Mouse (Mus musculus) lung, embryonic 16.5 days (tissue): ENCODE results near the gene Cfap97. TPM values are rescaled to one million over a fixed set of nuclear protein-coding genes. Genes with fewer than 3 reads are reported as not detected.
"Not testable (repeated sequence)": the region's sequence is repeated elsewhere in the genome, so short reads cannot be mapped to it uniquely, and the experiment has no call there.

Experiments
- ATAC-seq: fragments of 200-750 bp; cut with Nextera tagmentation; 2 replicates; pipeline ENCODE4 v1.8.0; 2017; ENCODE audit warnings: low read depth, mild to moderate bottlenecking, moderate library complexity
- H3K27ac ChIP-seq: fragments of 300-500 bp; sonication (generic); 2 replicates; pipeline ENCODE4 v1.5.1; 2014; ENCODE audit warnings: mild to moderate bottlenecking, control low read depth, low read length
- H3K27me3 ChIP-seq: fragments of 300-500 bp; sonication (generic); 2 replicates; pipeline ENCODE4 v1.6.1; 2014; ENCODE audit warnings: low read depth, low read length, mixed read lengths; ENCODE audit not compliant: control insufficient read depth, insufficient read depth
- H3K36me3 ChIP-seq: fragments of 300-500 bp; sonication (generic); 2 replicates; pipeline ENCODE4 v1.6.1; 2014; ENCODE audit warnings: low read length; ENCODE audit not compliant: control insufficient read depth, insufficient read depth
- H3K4me1 ChIP-seq: fragments of 300-500 bp; sonication (generic); replicated peaks from 2 replicates; pipeline ENCODE4 v1.6.1; 2014; ENCODE audit warnings: low read length, mixed read lengths; ENCODE audit not compliant: control insufficient read depth, insufficient read depth
- H3K4me2 ChIP-seq: fragments of 300-500 bp; sonication (generic); 2 replicates; pipeline ENCODE4 v1.6.1; 2014; ENCODE audit warnings: low read depth, low read length, control low read depth
- H3K4me3 ChIP-seq: fragments of 300-500 bp; sonication (generic); 2 replicates; pipeline ENCODE4 v1.5.1; 2014; ENCODE audit warnings: mild to moderate bottlenecking, low read length, control low read depth
- H3K9ac ChIP-seq: fragments of 300-500 bp; sonication (generic); 2 replicates; pipeline ENCODE4 v1.6.1; 2014; ENCODE audit warnings: low read length, control low read depth
- H3K9me3 ChIP-seq: fragments of 300-500 bp; sonication (generic); 2 replicates; pipeline ENCODE4 v1.6.1; 2016; ENCODE audit warnings: low read length; ENCODE audit not compliant: control insufficient read depth
- WGBS: fragments of 180-500 bp; shearing (Covaris S2); extraction: QIAGEN DNeasy Blood & Tissue Kit; methylation state at CpG from one replicate; pipeline ENCODE4 v1.1.7; 2014; 5-methylcytosine and 5-hydroxymethylcytosine counted together
- polyA plus RNA-seq: library from polyadenylated mRNA; unstranded; fragments of >200 nt; fragmentation: Nextera tagmentation; extraction: Ambion mirVana; gene quantifications from 2 replicates; pipeline ENCODE4 v1.2.1, GENCODE M21; 2015

Cfap97 gene
- polyA plus RNA-seq, 1 experiment from 2014 or later = 28.5 TPM

DNA sequence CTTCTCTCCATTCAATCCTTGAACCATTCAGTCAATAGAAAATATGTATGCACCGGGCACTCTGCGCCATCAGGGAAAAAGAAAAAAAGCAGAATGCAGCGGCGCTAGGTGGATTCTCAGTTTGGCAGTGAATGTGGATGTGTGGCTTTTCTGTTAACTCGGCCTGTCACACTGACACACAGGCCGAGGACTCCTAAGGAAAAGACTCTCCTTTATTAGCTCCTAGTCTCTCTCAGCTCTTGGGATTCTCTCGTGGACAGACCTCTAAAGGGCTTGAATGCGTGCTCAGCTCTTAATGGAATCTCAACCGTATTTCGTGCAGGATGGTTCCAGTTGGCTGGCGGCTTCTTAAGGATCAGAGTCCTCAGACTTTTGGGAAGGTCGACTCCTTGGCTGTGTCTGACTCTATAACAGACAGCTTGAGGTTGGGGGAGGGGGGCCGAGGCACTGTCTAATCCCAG, 60.1 kb downstream of the Cfap97 start:
- peaks cover 23% of the 10 kb centered on the region for H3K4me1 ChIP-seq
- peaks cover 18% of the 10 kb centered on the region for H3K36me3 ChIP-seq
- no peaks in the 10 kb centered on the region for H3K9me3 ChIP-seq
- H3K4me2 ChIP-seq = peak overlapping the region; percentile 84
- peak overlapping the region; percentile 89 for H3K9ac ChIP-seq
- ATAC-seq = no peak
- H3K27me3 ChIP-seq = no peaks in the 10 kb centered on the region
- H3K4me3 ChIP-seq = peak overlapping the region; percentile 91
- 10% methylated on average over 13 of the region's 13 CpGs for WGBS
- peak overlapping the region; percentile 90 for H3K27ac ChIP-seq

DNA sequence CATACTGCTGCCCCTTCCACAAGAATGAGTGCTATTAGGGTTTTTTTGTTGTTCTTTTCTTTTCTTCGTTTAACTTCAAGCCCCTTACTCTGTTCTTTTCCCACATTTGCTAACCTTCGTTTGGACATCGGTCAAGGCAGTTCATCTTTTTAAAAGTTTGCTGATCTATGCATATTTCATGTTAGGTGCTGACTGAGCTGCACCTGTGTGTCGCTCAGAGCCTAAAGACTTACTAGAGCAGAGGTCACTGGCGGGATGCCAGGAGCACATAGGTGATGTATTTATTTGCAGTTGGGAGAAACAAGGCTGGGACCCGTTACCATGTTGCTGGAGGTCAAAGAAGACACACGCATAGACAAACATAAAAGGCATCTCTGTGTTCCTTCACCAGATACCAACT, 60.6 kb downstream of the Cfap97 start:
- Histone ChIP-seq H3K9me3 (no peaks in the 10 kb centered on the region), H3K4me3 (no peak overlapping the region), H3K4me1 (peaks cover 23% of the 10 kb centered on the region), H3K27ac (no peak overlapping the region), H3K27me3 (no peaks in the 10 kb centered on the region), H3K9ac (no peak overlapping the region), H3K4me2 (no peak overlapping the region), H3K36me3 (peaks cover 15% of the 10 kb centered on the region)
- 55% methylated on average over 7 of the region's 7 CpGs for WGBS
- ATAC-seq = no peak

DNA sequence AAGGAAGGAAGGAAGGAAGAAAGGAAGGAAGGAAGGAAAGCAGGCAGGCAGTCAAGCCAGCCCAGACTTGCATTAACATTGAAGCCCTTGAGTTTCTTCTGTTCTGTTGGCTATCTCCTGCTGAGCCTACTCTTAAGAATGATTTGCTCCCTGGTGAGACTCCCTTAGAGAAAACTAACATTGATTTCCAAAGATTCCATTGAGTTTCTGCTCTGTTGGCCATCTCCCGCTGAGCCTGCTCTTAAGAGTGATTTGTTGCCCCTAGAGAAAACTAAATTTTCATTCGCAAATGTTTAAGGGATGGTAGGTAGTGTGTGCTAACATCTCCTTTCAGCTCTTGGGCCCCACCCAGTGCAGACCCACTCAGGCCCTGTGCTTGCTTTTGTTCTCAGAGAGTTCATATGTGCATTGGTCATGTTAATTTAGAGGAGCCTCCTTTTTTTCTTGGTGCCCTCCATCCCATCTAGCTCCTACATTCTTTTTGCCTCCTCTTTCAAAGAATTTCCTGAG, 62.5 kb downstream of the Cfap97 start:
- H3K27me3 ChIP-seq = no peaks in the 10 kb centered on the region

DNA sequence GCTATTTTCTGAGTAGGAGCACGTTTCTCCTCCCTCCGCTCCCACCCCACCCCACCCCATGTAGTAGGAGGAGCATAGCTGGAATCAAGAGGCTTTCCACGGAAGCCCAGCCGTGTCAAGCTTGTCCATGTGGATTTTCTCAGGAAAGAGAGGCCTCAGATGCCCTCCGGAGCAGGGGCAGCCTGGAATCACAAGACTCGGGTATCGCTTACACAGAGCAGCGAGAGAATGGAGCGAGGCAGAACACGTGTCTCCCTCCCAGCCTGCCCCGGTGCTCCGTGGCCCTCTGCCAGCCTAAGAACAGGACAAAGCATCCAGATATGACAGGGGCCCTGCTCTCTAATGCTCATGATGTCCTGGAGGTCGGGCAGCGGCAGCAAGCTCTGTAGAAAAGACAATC, 65.3 kb downstream of the Cfap97 start:
- WGBS = 3% methylated on average over 14 of the region's 14 CpGs
- Histone ChIP-seq H3K9me3 (no peaks in the 10 kb centered on the region), H3K36me3 (no peaks in the 10 kb centered on the region), H3K4me3 (peak overlapping the region; percentile 52), H3K4me1 (peaks cover under 1% of the 10 kb centered on the region; the same call in 1 of the 2 replicates), H3K27me3 (no peaks in the 10 kb centered on the region), H3K4me2 (peak overlapping the region; percentile 88), H3K27ac (no peak overlapping the region), H3K9ac (peak overlapping the region; percentile 73)
- peak; percentile 78 for ATAC-seq

More for the DNA sequence above, 62.5 kb downstream of the Cfap97 start:
- H3K27ac ChIP-seq = no peak overlapping the region
- no peak overlapping the region for H3K9ac ChIP-seq
- WGBS = 48% methylated on average over 2 of the region's 2 CpGs
- no peaks in the 10 kb centered on the region for H3K9me3 ChIP-seq
- no peak for ATAC-seq
- H3K4me2 ChIP-seq = no peak overlapping the region
- peaks cover 1% of the 10 kb centered on the region; the same call in 1 of the 2 replicates for H3K36me3 ChIP-seq
- peaks cover 17% of the 10 kb centered on the region for H3K4me1 ChIP-seq
- no peak overlapping the region for H3K4me3 ChIP-seq

DNA sequence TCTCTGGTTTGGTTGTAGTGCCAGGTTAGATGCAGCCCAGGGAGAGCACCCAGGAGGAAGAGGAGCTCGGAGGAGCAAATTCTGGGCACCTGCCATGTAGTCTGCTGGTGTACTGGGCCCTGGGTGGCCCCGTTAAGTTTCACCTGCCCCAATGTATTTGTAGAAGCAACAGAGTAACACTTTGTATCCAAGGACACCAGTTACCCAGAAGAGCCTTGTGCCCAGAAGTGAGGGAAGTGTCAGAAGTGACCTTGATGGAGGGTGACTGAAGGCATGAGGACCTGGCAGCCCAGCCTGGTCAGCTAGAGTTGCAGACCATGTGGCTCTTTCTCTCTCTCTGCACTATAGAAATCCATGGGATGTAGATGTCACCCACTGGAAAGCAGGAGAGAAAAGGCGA, 69.0 kb downstream of the Cfap97 start:
- no peak for ATAC-seq
- Histone ChIP-seq H3K4me3 (no peak overlapping the region), H3K4me1 (no peaks in the 10 kb centered on the region; the same call in 1 of the 2 replicates), H3K4me2 (no peak overlapping the region), H3K9ac (no peak overlapping the region), H3K27me3 (no peaks in the 10 kb centered on the region), H3K9me3 (no peaks in the 10 kb centered on the region), H3K27ac (no peak overlapping the region), H3K36me3 (no peaks in the 10 kb centered on the region)
- 72% methylated on average over 3 of the region's 3 CpGs for WGBS

DNA sequence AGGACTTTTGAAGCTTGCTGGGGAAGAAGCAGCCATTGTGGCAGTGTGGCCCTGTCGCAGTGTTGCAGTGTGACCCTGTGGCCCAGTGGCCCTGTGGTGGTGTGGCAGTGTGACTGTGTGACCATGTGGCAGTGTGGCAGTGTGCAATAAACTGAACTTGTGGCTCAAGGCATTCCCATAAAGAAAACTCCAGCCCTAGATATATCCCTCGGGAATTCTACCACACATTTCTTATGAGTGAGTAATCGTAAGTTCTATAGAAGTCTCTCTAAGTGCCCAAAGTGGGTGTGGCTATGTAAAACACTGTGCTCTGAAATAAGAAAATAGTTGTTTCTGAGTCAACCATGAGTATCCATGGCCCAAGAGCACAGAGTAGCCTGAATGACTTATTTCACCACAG, 73.9 kb downstream of the Cfap97 start:
- 59% methylated on average over 3 of the region's 3 CpGs for WGBS
- no peak for ATAC-seq

DNA sequence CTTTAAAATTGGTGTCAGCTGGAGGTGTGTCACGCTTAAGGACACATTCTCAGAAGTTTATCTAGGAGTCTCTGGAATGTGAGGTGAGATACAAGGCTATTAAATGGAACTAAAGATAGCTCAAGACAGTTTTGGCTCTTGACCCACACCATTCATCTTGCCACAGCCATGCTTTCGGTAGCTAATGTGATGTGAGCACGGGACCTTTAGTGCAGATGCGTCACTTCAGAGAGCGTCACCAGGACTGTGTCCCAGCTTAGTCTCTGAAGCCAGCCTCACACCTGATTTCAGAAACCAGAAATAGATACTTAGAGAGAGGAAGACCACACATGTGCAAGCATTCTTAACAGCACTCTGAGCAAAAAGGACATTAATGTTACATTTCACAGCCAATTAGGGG, 75.1 kb downstream of the Cfap97 start:
- Histone ChIP-seq H3K27me3 (no peaks in the 10 kb centered on the region), H3K36me3 (no peaks in the 10 kb centered on the region), H3K27ac (no peak overlapping the region), H3K4me1 (no peaks in the 10 kb centered on the region), H3K9me3 (no peaks in the 10 kb centered on the region), H3K4me3 (no peak overlapping the region), H3K9ac (no peak overlapping the region), H3K4me2 (no peak overlapping the region)
- no peak for ATAC-seq
- 42% methylated on average over 5 of the region's 5 CpGs for WGBS

More for the DNA sequence above, 73.9 kb downstream of the Cfap97 start:
- H3K9me3 ChIP-seq = no peaks in the 10 kb centered on the region
- H3K27me3 ChIP-seq = no peaks in the 10 kb centered on the region
- no peak overlapping the region for H3K4me3 ChIP-seq
- no peak overlapping the region for H3K27ac ChIP-seq
- H3K4me2 ChIP-seq = no peak overlapping the region
- no peak overlapping the region for H3K9ac ChIP-seq
- H3K36me3 ChIP-seq = no peaks in the 10 kb centered on the region
- H3K4me1 ChIP-seq = no peaks in the 10 kb centered on the region

DNA sequence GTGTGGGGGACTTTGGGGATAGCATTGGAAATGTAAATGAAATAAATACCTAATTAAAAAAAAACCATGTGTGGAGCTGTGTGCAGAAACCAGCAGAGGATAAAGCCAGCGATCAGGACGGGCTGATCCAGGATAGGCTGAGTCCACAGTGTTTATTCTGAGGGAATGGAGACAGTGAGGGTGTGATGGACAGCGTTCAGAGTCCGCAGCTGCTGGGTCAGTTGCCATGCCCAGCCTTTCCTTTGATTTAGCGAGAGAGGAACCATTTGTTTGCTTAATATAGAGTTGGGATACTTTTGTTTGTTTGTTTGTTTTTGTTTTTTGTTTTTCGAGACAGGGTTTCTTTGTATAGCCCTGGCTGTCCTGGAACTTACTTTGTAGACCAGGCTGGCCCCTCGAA, 80.4 kb downstream of the Cfap97 start:
- not testable (repeated sequence) for ATAC-seq, H3K4me3 ChIP-seq, H3K9me3 ChIP-seq, H3K4me2 ChIP-seq, H3K9ac ChIP-seq, H3K36me3 ChIP-seq, H3K27me3 ChIP-seq, H3K27ac ChIP-seq, H3K4me1 ChIP-seq
- WGBS = 69% methylated on average over 7 of the region's 7 CpGs

DNA sequence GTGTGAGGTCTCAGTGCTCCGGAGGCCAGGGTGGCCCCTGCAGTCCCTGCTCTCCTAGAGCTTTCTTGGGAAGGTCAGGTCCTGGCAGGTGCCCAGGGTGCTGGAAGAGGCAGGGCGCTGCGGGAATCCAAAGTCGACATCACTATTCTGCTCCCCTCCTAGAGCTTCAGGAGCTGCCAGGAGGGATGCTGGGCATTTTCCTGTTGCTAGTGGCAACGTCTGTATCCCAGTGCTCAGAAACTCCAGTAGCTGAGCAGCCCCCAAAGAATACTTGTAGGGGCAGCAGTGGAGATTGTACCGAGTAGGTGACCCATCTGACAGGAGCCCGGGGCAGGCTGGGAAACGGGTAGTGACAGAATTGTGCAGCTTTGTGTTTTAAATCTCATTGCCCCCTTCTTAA, 81.2 kb downstream of the Cfap97 start:
- peaks cover 3% of the 10 kb centered on the region; the same call in 1 of the 2 replicates for H3K4me1 ChIP-seq
- H3K4me3 ChIP-seq = no peak overlapping the region
- H3K4me2 ChIP-seq = no peak overlapping the region
- no peaks in the 10 kb centered on the region for H3K36me3 ChIP-seq
- H3K27me3 ChIP-seq = no peaks in the 10 kb centered on the region; the same call in 1 of the 2 replicates
- WGBS = 49% methylated on average over 8 of the region's 8 CpGs
- no peak overlapping the region for H3K9ac ChIP-seq
- no peaks in the 10 kb centered on the region for H3K9me3 ChIP-seq
- ATAC-seq = no peak
- no peak overlapping the region for H3K27ac ChIP-seq

DNA sequence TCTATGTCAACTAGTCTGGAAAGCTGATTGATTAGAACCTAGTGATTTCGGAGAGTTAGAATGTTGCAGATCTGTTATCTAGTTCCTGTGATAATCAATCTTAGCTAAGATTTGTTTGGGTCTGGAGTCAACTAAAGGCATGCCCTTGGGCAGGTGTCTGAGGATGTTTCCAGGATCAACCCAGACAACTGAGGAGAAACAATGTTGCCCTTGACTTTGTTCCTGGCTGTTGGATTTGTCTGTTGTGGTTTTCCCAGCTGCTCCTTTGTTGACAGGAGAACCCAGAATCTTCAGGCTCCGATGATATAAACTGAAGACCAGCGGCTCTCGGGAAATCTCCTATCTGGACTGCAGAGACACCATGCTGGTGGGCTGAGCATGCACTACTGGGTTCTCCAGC, 83.2 kb downstream of the Cfap97 start:
- no peak overlapping the region for H3K4me2 ChIP-seq
- no peaks in the 10 kb centered on the region for H3K9me3 ChIP-seq
- no peak overlapping the region for H3K27ac ChIP-seq
- peaks cover 3% of the 10 kb centered on the region; the same call in 1 of the 2 replicates for H3K4me1 ChIP-seq
- no peak overlapping the region for H3K4me3 ChIP-seq
- WGBS = 58% methylated on average over 4 of the region's 4 CpGs
- no peaks in the 10 kb centered on the region for H3K36me3 ChIP-seq
- H3K27me3 ChIP-seq = no peaks in the 10 kb centered on the region; the same call in 1 of the 2 replicates
- H3K9ac ChIP-seq = no peak overlapping the region
- no peak for ATAC-seq
